Mouse (Mus musculus) midbrain, embryonic 11.5 days (tissue): ENCODE measurements around the gene Cnot2. TPM values are rescaled to one million over a fixed set of nuclear protein-coding genes. Genes with fewer than 3 reads are reported as not detected.

Experiments used
- ATAC-seq: fragments of 200-750 bp; cut with Nextera tagmentation; 2 replicates; pipeline ENCODE4 v1.8.0; 2017; ENCODE audit warnings: moderate TSS enrichment, moderate library complexity; ENCODE audit not compliant: low FRiP score
- DNase-seq: peaks from one replicate; pipeline ENCODE4 v3.0.0; 2015; ENCODE audit warnings: low spot score; ENCODE audit errors: missing footprints
- H3K27ac ChIP-seq: fragments of 300-500 bp; sonication (generic); 2 replicates; pipeline ENCODE4 v1.5.1; 2014; ENCODE audit warnings: low read depth, low read length
- H3K27me3 ChIP-seq: fragments of 300-500 bp; sonication (generic); 2 replicates; pipeline ENCODE4 v1.6.1; 2014; ENCODE audit warnings: mild to moderate bottlenecking, low read length, moderate library complexity, mixed read lengths; ENCODE audit not compliant: control insufficient read depth, insufficient read depth
- H3K36me3 ChIP-seq: fragments of 300-500 bp; sonication (generic); 2 replicates; pipeline ENCODE4 v1.6.1; 2014; ENCODE audit warnings: mild to moderate bottlenecking, low read length, moderate library complexity, mixed read lengths; ENCODE audit not compliant: control insufficient read depth, insufficient read depth
- H3K4me1 ChIP-seq: fragments of 300-500 bp; sonication (generic); 2 replicates; pipeline ENCODE4 v1.6.1; 2014; ENCODE audit warnings: low read length; ENCODE audit not compliant: control insufficient read depth, insufficient read depth
- H3K4me2 ChIP-seq: fragments of 300-500 bp; sonication (generic); 2 replicates; pipeline ENCODE4 v1.6.1; 2014; ENCODE audit warnings: mild to moderate bottlenecking, moderate library complexity
- H3K4me3 ChIP-seq: fragments of 300-500 bp; sonication (generic); 2 replicates; pipeline ENCODE4 v1.5.1; 2014; ENCODE audit warnings: low read depth, low read length
- H3K9ac ChIP-seq: fragments of 300-500 bp; sonication (generic); 2 replicates; pipeline ENCODE4 v1.6.1; 2014; ENCODE audit warnings: low read length
- H3K9me3 ChIP-seq: fragments of 300-500 bp; sonication (generic); 2 replicates; pipeline ENCODE4 v1.6.1; 2016; ENCODE audit warnings: low read length; ENCODE audit not compliant: control insufficient read depth
- WGBS: fragments of 180-500 bp; shearing (Covaris S2); extraction: QIAGEN DNeasy Blood & Tissue Kit; methylation state at CpG from one replicate; pipeline ENCODE4 v1.1.7; 2014; 5-methylcytosine and 5-hydroxymethylcytosine counted together
- microRNA-seq: library from miRNA; unstranded; fragments of <30 nt; microRNA quantifications from one replicate; pipeline ENCODE4, GENCODE M21; 2017
- polyA plus RNA-seq: library from polyadenylated mRNA; unstranded; fragments of >200 nt; fragmentation: Nextera tagmentation; extraction: Ambion mirVana; gene quantifications from 2 replicates; pipeline ENCODE4 v1.2.1, GENCODE M21; 2014

The Cnot2 gene
- polyA plus RNA-seq, 1 experiment from 2014 or later = 145 TPM

DNA sequence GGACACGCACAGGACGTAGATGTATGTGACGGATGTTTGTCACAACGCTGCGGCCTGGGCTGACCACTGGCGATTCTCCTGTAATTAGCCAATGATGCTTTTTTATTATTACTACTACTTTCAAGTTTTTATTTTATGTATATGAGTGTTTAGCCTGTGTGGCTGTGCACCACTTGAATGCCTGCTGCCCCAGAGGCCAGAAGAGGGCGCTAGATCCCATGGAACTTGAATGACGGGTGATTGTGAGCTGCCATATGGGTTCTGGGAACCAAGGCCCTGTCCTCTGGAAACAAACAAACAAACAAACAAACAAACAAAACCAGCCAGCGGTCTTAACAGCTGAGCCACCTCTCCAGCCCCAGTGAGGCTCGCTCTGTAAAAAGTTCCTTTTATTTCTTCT is 136.9 kb downstream of the Cnot2 start:
- Histone ChIP-seq H3K36me3 (no peaks in the 10 kb centered on the region), H3K4me2 (no peak overlapping the region), H3K4me3 (no peak overlapping the region), H3K27me3 (no peaks in the 10 kb centered on the region), H3K9ac (no peak overlapping the region), H3K4me1 (no peaks in the 10 kb centered on the region), H3K9me3 (0 out of 2 replicates have a peak, but pooled peaks cover 2% of the 10 kb centered on the region), H3K27ac (no peak overlapping the region)
- no peak for ATAC-seq
- no peak for DNase-seq
- WGBS = 91% methylated on average over 10 of the region's 10 CpGs

DNA sequence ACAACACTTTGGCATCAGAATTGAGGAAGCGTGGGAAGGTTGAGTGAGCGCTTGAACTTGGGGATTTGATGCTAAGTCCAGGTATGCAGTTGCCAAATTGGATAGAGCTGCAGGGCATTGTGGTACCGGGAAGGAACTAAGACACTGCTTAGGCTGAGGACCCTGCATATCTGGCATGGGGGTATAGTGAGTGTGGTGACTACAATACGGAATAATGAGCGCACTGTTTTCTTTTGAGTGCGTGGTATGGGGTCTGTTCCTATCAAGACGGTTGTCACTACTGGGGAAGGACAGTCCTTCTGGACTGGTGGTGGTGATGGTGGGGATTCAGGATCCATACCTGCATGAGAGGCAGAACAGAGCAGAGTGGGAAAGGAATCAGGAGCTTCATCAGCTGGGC is 140.4 kb downstream of the Cnot2 start:
- no peak overlapping the region for H3K4me2 ChIP-seq
- H3K9me3 ChIP-seq = 0 out of 2 replicates have a peak, but pooled peaks cover 2% of the 10 kb centered on the region
- DNase-seq = no peak
- H3K4me3 ChIP-seq = no peak overlapping the region
- no peaks in the 10 kb centered on the region for H3K4me1 ChIP-seq
- H3K27ac ChIP-seq = no peak overlapping the region
- ATAC-seq = no peak
- 95% methylated on average over 7 of the region's 7 CpGs for WGBS
- no peak overlapping the region for H3K9ac ChIP-seq
- H3K27me3 ChIP-seq = no peaks in the 10 kb centered on the region
- no peaks in the 10 kb centered on the region for H3K36me3 ChIP-seq

GRCm38 (mm10) chr10:116440088-116440487 is 141.2 kb downstream of the Cnot2 start:
- no peak overlapping the region for H3K9ac ChIP-seq
- H3K9me3 ChIP-seq = 0 out of 2 replicates have a peak, but pooled peaks cover 2% of the 10 kb centered on the region
- WGBS = 95% methylated on average over 10 of the region's 10 CpGs
- H3K4me2 ChIP-seq = no peak overlapping the region
- H3K36me3 ChIP-seq = no peaks in the 10 kb centered on the region
- no peak overlapping the region for H3K27ac ChIP-seq
- DNase-seq (no peak), ATAC-seq (no peak)
- H3K27me3 ChIP-seq = no peaks in the 10 kb centered on the region
- no peak overlapping the region for H3K4me3 ChIP-seq
- no peaks in the 10 kb centered on the region for H3K4me1 ChIP-seq

DNA sequence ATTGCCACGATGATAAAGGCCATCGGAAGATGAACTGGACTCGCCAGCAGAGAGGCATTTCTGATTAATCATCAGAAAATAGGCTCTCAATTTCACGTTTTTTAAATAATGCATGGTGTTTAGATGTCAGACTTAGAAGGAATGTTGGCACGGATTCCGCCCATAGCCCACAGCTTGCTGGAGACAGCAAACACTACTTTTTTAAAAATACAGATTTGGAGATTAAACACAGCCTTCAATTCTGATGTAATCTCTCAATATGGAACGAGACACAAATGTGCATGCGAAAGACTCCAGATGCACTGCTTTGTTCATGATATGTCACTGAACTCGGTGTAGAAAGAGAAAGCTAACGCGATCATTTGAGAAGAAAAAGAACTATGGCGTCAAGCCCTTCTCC is 145.9 kb downstream of the Cnot2 start:
- H3K4me3 ChIP-seq = no peak overlapping the region
- H3K4me2 ChIP-seq = no peak overlapping the region
- DNase-seq (no peak), ATAC-seq (no peak)
- no peaks in the 10 kb centered on the region for H3K27me3 ChIP-seq
- H3K36me3 ChIP-seq = no peaks in the 10 kb centered on the region
- 89% methylated on average over 12 of the region's 12 CpGs for WGBS
- H3K4me1 ChIP-seq = no peaks in the 10 kb centered on the region
- no peak overlapping the region for H3K9ac ChIP-seq
- no peaks in the 10 kb centered on the region for H3K9me3 ChIP-seq
- no peak overlapping the region for H3K27ac ChIP-seq

Small RNA genes within 50 kb of the gene (microRNA-seq; reads per million reads assigned to microRNA genes)
- not detected for gene Gm25190

Other genes starting within 250 kb of the Cnot2 start
- gene Kcnmb4, start 107.6 kb downstream of the Cnot2 start, polyA plus RNA-seq = 9.5 and 11.2 TPM in 2 replicates